ENCODE assay signal across 9 mouse cellular contexts in the genomic region with DNA sequence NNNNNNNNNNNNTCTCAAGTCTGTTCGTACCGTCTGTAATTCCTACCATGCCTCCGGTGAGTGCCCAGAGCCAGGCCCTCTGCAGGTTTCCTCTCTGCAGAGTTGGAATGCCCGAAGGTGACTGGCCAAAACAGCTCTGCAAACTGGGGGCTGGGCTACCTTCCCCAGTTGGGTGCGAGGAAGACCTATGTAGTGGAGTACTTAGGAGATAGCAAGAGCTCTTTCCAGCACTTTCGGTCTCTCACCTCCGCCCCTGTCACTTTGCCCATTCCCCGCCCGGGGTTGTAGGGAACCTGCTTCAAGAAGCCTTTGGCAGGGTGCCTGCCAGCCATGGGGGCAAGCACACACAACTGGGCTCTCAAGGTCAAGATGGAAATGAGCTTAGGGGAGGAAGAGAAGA. TPM values are rescaled to one million over a fixed set of nuclear protein-coding genes. Genes with fewer than 3 reads are reported as not detected.
DNase-seq lines count a peak whose midpoint lies in the region; ATAC-seq and TF ChIP-seq lines count a peak whose summit lies in the region.
"Had no signal": no experiment of that assay in that cellular context is flagged by ENCODE, and none has a peak within 500 bp of the region (broad histone marks: within the 10 kb centered on the region; RNA-seq: fewer than 3 reads in every experiment).

No protein-coding gene starts in this region.

- H3K36me3 ChIP-seq in lung, postnatal 0 days (ENCODE audit: insufficient read depth, low read length) = no peaks in the 10 kb centered on the region
- H3K36me3 ChIP-seq in stomach, embryonic 16.5 days (ENCODE audit: control insufficient read depth, insufficient read depth, low read length) = no peaks in the 10 kb centered on the region

- H3K9me3 ChIP-seq in lung, postnatal 0 days (ENCODE audit: low read length) = no peaks in the 10 kb centered on the region
- H3K9me3 ChIP-seq in stomach, embryonic 16.5 days (replicated peaks; ENCODE audit: control insufficient read depth, low read length) = no peaks in the 10 kb centered on the region

- TF ChIP-seq EP300 in lung, postnatal 0 days (IDR thresholded peaks at IDR 0.05) = no peak

- intact Hi-C loops in left cerebral cortex, postnatal 36 days (cut with DNase I) = no loop called here

- no peak for ATAC-seq in lung, postnatal 0 days
- no peak for ATAC-seq in stomach, embryonic 16.5 days (ENCODE audit: insufficient read depth, low FRiP score)
- ATAC-seq: Patski had no signal

- H3K27me3 ChIP-seq in cerebellum, adult 2 months (ENCODE audit: control insufficient read depth, insufficient read depth, low read length) = no peaks in the 10 kb centered on the region
- no peaks in the 10 kb centered on the region for H3K27me3 ChIP-seq in lung, postnatal 0 days (replicated peaks; ENCODE audit: insufficient read depth, low read length)
- H3K27me3 ChIP-seq in stomach, embryonic 16.5 days (ENCODE audit: control insufficient read depth, insufficient read depth, low read length) = peaks cover 7% of the 10 kb centered on the region; the same call in 1 of the 2 replicates

- H3K9ac ChIP-seq in lung, postnatal 0 days (replicated peaks; ENCODE audit: low read depth) = no peak overlapping the region
- H3K9ac ChIP-seq in stomach, embryonic 16.5 days (ENCODE audit: low read length) = no peak overlapping the region

- DNase-seq in left cerebral cortex, postnatal 36 days (ENCODE audit: low spot score in 2 of 2) = peak; percentile 16 to 22
- no peak for DNase-seq in left cerebral cortex, adult 9 months (ENCODE audit: low spot score in 2 of 2)
- DNase-seq in cerebellum, adult 2 months = peak; percentile 66 to 75
- DNase-seq in frontal cortex, postnatal 36 days (ENCODE audit: low spot score in 2 of 2) = peak; percentile 14 to 24
- DNase-seq in kidney, adult 8-10 months = peak; percentile 25 to 36
- no peak for DNase-seq in lung, postnatal 0 days (ENCODE audit: low spot score)
- no peak for DNase-seq in Muller cell, postnatal 12 days (ENCODE audit: inconsistent ontology term)

- peak overlapping the region; percentile 92 for H3K27ac ChIP-seq in cerebellum, adult 2 months (ENCODE audit: insufficient read depth, low read length)
- no peak overlapping the region for H3K27ac ChIP-seq in lung, postnatal 0 days (ENCODE audit: low read length)
- H3K27ac ChIP-seq in stomach, embryonic 16.5 days (ENCODE audit: low read length) = no peak overlapping the region

- no peak for TF ChIP-seq POLR2A in cerebellum, adult 2 months (IDR thresholded peaks at IDR 0.05; ENCODE audit: borderline replicate concordance, insufficient read depth, low read length)

- peak overlapping the region; percentile 55 for H3K4me2 ChIP-seq in lung, postnatal 0 days (replicated peaks; ENCODE audit: low read depth, low read length)
- H3K4me2 ChIP-seq in stomach, embryonic 16.5 days (ENCODE audit: low read depth, low read length) = peak overlapping the region; percentile 61

- no peak for TF ChIP-seq CTCF in cerebellum, adult 2 months (IDR thresholded peaks at IDR 0.05; ENCODE audit: borderline replicate concordance, insufficient read depth, low read depth, low read length)
- TF ChIP-seq CTCF in lung, postnatal 0 days (IDR thresholded peaks at IDR 0.05) = no peak

- 6% methylated on average over 9 of the region's 9 CpGs for WGBS in cerebellum, adult 2 months
- WGBS in lung, postnatal 0 days = 26% methylated on average over 9 of the region's 9 CpGs
- 25% methylated on average over 9 of the region's 9 CpGs for WGBS in stomach, embryonic 16.5 days

- H3K4me3 ChIP-seq in cerebellum, adult 2 months (replicated peaks; ENCODE audit: insufficient read depth, low read depth, low read length) = peak overlapping the region; percentile 98
- no peak overlapping the region for H3K4me3 ChIP-seq in lung, postnatal 0 days (ENCODE audit: low read depth, low read length)
- H3K4me3 ChIP-seq in stomach, embryonic 16.5 days (replicated peaks; ENCODE audit: low read length) = peak overlapping the region; percentile 47

- no peaks in the 10 kb centered on the region for H3K4me1 ChIP-seq in cerebellum, adult 2 months (ENCODE audit: control insufficient read depth, insufficient read depth, low read length)
- H3K4me1 ChIP-seq in lung, postnatal 0 days (ENCODE audit: insufficient read depth, low read depth, low read length) = no peaks in the 10 kb centered on the region
- no peaks in the 10 kb centered on the region; the same call in 1 of the 2 replicates for H3K4me1 ChIP-seq in stomach, embryonic 16.5 days (ENCODE audit: control insufficient read depth, insufficient read depth, low read length)

RNA-seq across cellular contexts. Expression of a gene that starts 1.3 kb away (rescaled TPM):
- total RNA-seq in left cerebral cortex, postnatal 36 days (2021) = 10 to 100 TPM; 54.4 to 65.1 TPM
- 58.5 and 64.8 TPM in 2 replicates for polyA plus RNA-seq in cerebellum, adult 2 months (2012; rRNA removed)
- polyA plus RNA-seq in lung, postnatal 0 days (2015; fragmentation: Nextera tagmentation; extraction: Ambion mirVana) = 1.4 and 1.5 TPM in 2 replicates
- polyA plus RNA-seq in stomach, embryonic 16.5 days (2015; fragmentation: Nextera tagmentation; extraction: Ambion mirVana) = 4.1 and 4.9 TPM in 2 replicates
- polyA plus RNA-seq: Patski had no signal

RNA-seq across cellular contexts. Expression of a gene that starts 11.6 kb away (rescaled TPM):
- total RNA-seq in left cerebral cortex, postnatal 36 days (2021) = under 1 TPM; 0.11 to 0.25 TPM
- 0.38 and 0.47 TPM in 2 replicates for polyA plus RNA-seq in cerebellum, adult 2 months (2012; rRNA removed)
- polyA plus RNA-seq in lung, postnatal 0 days (2015; fragmentation: Nextera tagmentation; extraction: Ambion mirVana) = 1.8 and 2.0 TPM in 2 replicates
- polyA plus RNA-seq in stomach, embryonic 16.5 days (2015; fragmentation: Nextera tagmentation; extraction: Ambion mirVana) = 21.0 and 30.4 TPM in 2 replicates

RNA-seq across cellular contexts. Expression of a gene that starts 19.5 kb away (rescaled TPM):
- total RNA-seq in left cerebral cortex, postnatal 36 days (2021) = 1 to 10 TPM; 8.1 to 8.7 TPM
- 20.3 and 20.8 TPM in 2 replicates for polyA plus RNA-seq in cerebellum, adult 2 months (2012; rRNA removed)
- 9.2 and 10.2 TPM in 2 replicates for polyA plus RNA-seq in lung, postnatal 0 days (2015; fragmentation: Nextera tagmentation; extraction: Ambion mirVana)
- 25.2 and 26.0 TPM in 2 replicates for polyA plus RNA-seq in stomach, embryonic 16.5 days (2015; fragmentation: Nextera tagmentation; extraction: Ambion mirVana)

Comparison
In these comparisons a context has a peak if more than half of its experiments do, and no peak if none do; other contexts are left out.
1. DNase-seq: peak in left cerebral cortex, postnatal 36 days (2 of 2), cerebellum, adult 2 months (2 of 2), frontal cortex, postnatal 36 days (2 of 2) and kidney, adult 8-10 months (2 of 2); none in left cerebral cortex, adult 9 months (0 of 2), lung, postnatal 0 days (single experiment) and Muller cell, postnatal 12 days (single experiment).
2. RNA of a gene that starts 1.3 kb away (polyA plus RNA-seq): 58.5 to 64.8 TPM in cerebellum, adult 2 months; 4.1 to 4.9 TPM in stomach, embryonic 16.5 days and 1.4 to 1.5 TPM in lung, postnatal 0 days; every median in the first group is over 10 times any median in the second.